Mouse (Mus musculus) hindbrain, embryonic 15.5 days (tissue): Measurements from ENCODE around the gene Ccdc184. TPM values are rescaled to one million over a fixed set of nuclear protein-coding genes. Genes with fewer than 3 reads are reported as not detected.

ENCODE experiments used
- ATAC-seq: fragments of 200-750 bp; cut with Nextera tagmentation; 2 replicates; pipeline ENCODE4 v1.8.0; 2017; ENCODE audit warnings: low read depth, moderate number of reproducible peaks, moderate TSS enrichment; ENCODE audit not compliant: low FRiP score
- H3K27ac ChIP-seq: fragments of 300-500 bp; sonication (generic); replicated peaks from 2 replicates; pipeline ENCODE4 v1.5.1; 2015; ENCODE audit warnings: mild to moderate bottlenecking, inconsistent platforms
- H3K27me3 ChIP-seq: fragments of 300-500 bp; sonication (generic); 2 replicates; pipeline ENCODE4 v1.6.1; 2015; ENCODE audit warnings: control low read depth, inconsistent platforms
- H3K36me3 ChIP-seq: fragments of 300-500 bp; sonication (generic); 2 replicates; pipeline ENCODE4 v1.6.1; 2015; ENCODE audit warnings: control low read depth, inconsistent platforms
- H3K4me1 ChIP-seq: fragments of 300-500 bp; sonication (generic); replicated peaks from 2 replicates; pipeline ENCODE4 v1.6.1; 2015; ENCODE audit warnings: control low read depth, inconsistent platforms
- H3K4me2 ChIP-seq: fragments of 300-500 bp; sonication (generic); 2 replicates; pipeline ENCODE4 v1.6.1; 2015; ENCODE audit warnings: moderate library complexity, mild to moderate bottlenecking, inconsistent platforms
- H3K4me3 ChIP-seq: fragments of 300-500 bp; sonication (generic); 2 replicates; pipeline ENCODE4 v1.5.1; 2015; ENCODE audit warnings: mild to moderate bottlenecking, inconsistent platforms
- H3K9ac ChIP-seq: fragments of 300-500 bp; sonication (generic); 2 replicates; pipeline ENCODE4 v1.6.1; 2015; ENCODE audit warnings: inconsistent platforms
- H3K9me3 ChIP-seq: fragments of 300-500 bp; sonication (generic); 2 replicates; pipeline ENCODE4 v1.6.1; 2016; ENCODE audit warnings: control low read depth, inconsistent platforms
- WGBS: fragments of 180-500 bp; shearing (Covaris S2); methylation state at CpG from one replicate; pipeline ENCODE4 v1.1.7; 2015; 5-methylcytosine and 5-hydroxymethylcytosine counted together
- polyA plus RNA-seq: library from polyadenylated mRNA; unstranded; fragments of >200 nt; fragmentation: Nextera tagmentation; extraction: Ambion mirVana; gene quantifications from 2 replicates; pipeline ENCODE4 v1.2.1, GENCODE M21; 2015

The Ccdc184 gene
- polyA plus RNA-seq, 1 experiment from 2014 or later, result 113 TPM

- H3K27me3 ChIP-seq, result no peaks in the 10 kb centered on the region
- H3K4me2 ChIP-seq, result no peak overlapping the region
- H3K4me1 ChIP-seq, result peaks cover 11% of the 10 kb centered on the region
- H3K9me3 ChIP-seq, result no peaks in the 10 kb centered on the region
- WGBS, result 92% methylated on average over 5 of the region's 5 CpGs
- no peak overlapping the region for H3K4me3 ChIP-seq
- ATAC-seq, result no peak
- peaks cover 47% of the 10 kb centered on the region for H3K36me3 ChIP-seq
- no peak overlapping the region for H3K9ac ChIP-seq
- H3K27ac ChIP-seq, result no peak overlapping the region
Measured at GRCm38 (mm10) chr15:98140809-98141208, 26.1 kb upstream of the Ccdc184 start.

- WGBS, result 83% methylated on average over 9 of the region's 10 CpGs
- Histone ChIP-seq H3K4me2 (no peak overlapping the region), H3K4me3 (no peak overlapping the region), H3K27ac (no peak overlapping the region), H3K36me3 (peaks cover 34% of the 10 kb centered on the region), H3K9me3 (no peaks in the 10 kb centered on the region), H3K27me3 (no peaks in the 10 kb centered on the region), H3K9ac (no peak overlapping the region), H3K4me1 (peaks cover 15% of the 10 kb centered on the region)
- no peak for ATAC-seq
Measured at GRCm38 (mm10) chr15:98142515-98142914, 24.4 kb upstream of the Ccdc184 start.

GRCm38 (mm10) chr15:98144861-98145507, 22.0 kb upstream of the Ccdc184 start:
- peak overlapping the region; percentile 95 for H3K4me3 ChIP-seq
- H3K9ac ChIP-seq, result peak overlapping the region; percentile 97
- no peaks in the 10 kb centered on the region for H3K9me3 ChIP-seq
- H3K27ac ChIP-seq, result peak overlapping the region; percentile 82
- H3K27me3 ChIP-seq, result no peaks in the 10 kb centered on the region
- H3K4me1 ChIP-seq, result peaks cover 15% of the 10 kb centered on the region
- ATAC-seq, result no peak
- under 1% methylated on average over 27 of the region's 36 CpGs for WGBS
- peak overlapping the region; percentile 81 for H3K4me2 ChIP-seq
- peaks cover 20% of the 10 kb centered on the region for H3K36me3 ChIP-seq

GRCm38 (mm10) chr15:98145559-98146181, 21.3 kb upstream of the Ccdc184 start:
- Histone ChIP-seq H3K36me3 (peaks cover 13% of the 10 kb centered on the region), H3K9me3 (no peaks in the 10 kb centered on the region), H3K4me3 (peak overlapping the region; percentile 95), H3K4me2 (peak overlapping the region; percentile 81), H3K27ac (peak overlapping the region; percentile 82), H3K27me3 (no peaks in the 10 kb centered on the region), H3K9ac (peak overlapping the region; percentile 97), H3K4me1 (peaks cover 15% of the 10 kb centered on the region)
- peak; percentile 98 for ATAC-seq
- WGBS, result under 1% methylated on average over 38 of the region's 38 CpGs

GRCm38 (mm10) chr15:98148356-98148755, 18.6 kb upstream of the Ccdc184 start:
- Histone ChIP-seq H3K27me3 (no peaks in the 10 kb centered on the region), H3K4me2 (no peak overlapping the region)
- 89% methylated on average over 3 of the region's 3 CpGs for WGBS

GRCm38 (mm10) chr15:98149166-98149602, 17.8 kb upstream of the Ccdc184 start:
- Histone ChIP-seq H3K27ac (no peak overlapping the region), H3K36me3 (no peaks in the 10 kb centered on the region), H3K27me3 (no peaks in the 10 kb centered on the region), H3K9ac (no peak overlapping the region), H3K9me3 (no peaks in the 10 kb centered on the region), H3K4me1 (peaks cover 12% of the 10 kb centered on the region), H3K4me3 (no peak overlapping the region), H3K4me2 (no peak overlapping the region)
- no peak for ATAC-seq
- 80% methylated on average over 10 of the region's 10 CpGs for WGBS

More at GRCm38 (mm10) chr15:98148356-98148755, 18.6 kb upstream of the Ccdc184 start:
- Histone ChIP-seq H3K4me3 (no peak overlapping the region), H3K36me3 (no peaks in the 10 kb centered on the region), H3K4me1 (peaks cover 15% of the 10 kb centered on the region), H3K9me3 (no peaks in the 10 kb centered on the region), H3K9ac (no peak overlapping the region), H3K27ac (no peak overlapping the region)
- no peak for ATAC-seq

GRCm38 (mm10) chr15:98152916-98153315, 14.0 kb upstream of the Ccdc184 start:
- no peak overlapping the region for H3K4me3 ChIP-seq
- no peaks in the 10 kb centered on the region for H3K9me3 ChIP-seq
- H3K4me1 ChIP-seq, result no peaks in the 10 kb centered on the region
- no peaks in the 10 kb centered on the region for H3K36me3 ChIP-seq
- no peak overlapping the region for H3K4me2 ChIP-seq
- H3K27ac ChIP-seq, result no peak overlapping the region
- H3K27me3 ChIP-seq, result no peaks in the 10 kb centered on the region
- WGBS, result 71% methylated on average over 7 of the region's 7 CpGs
- no peak overlapping the region for H3K9ac ChIP-seq
- no peak for ATAC-seq

- Histone ChIP-seq H3K27me3 (no peaks in the 10 kb centered on the region), H3K36me3 (no peaks in the 10 kb centered on the region), H3K9ac (no peak overlapping the region), H3K4me2 (no peak overlapping the region), H3K9me3 (no peaks in the 10 kb centered on the region), H3K27ac (no peak overlapping the region), H3K4me3 (no peak overlapping the region), H3K4me1 (no peaks in the 10 kb centered on the region)
- WGBS, result 36% methylated on average over 3 of the region's 3 CpGs
- no peak for ATAC-seq
Measured at GRCm38 (mm10) chr15:98153625-98154024, 13.3 kb upstream of the Ccdc184 start.

GRCm38 (mm10) chr15:98154146-98154545, 12.8 kb upstream of the Ccdc184 start:
- Histone ChIP-seq H3K9ac (no peak overlapping the region), H3K9me3 (no peaks in the 10 kb centered on the region), H3K27me3 (no peaks in the 10 kb centered on the region), H3K4me2 (no peak overlapping the region), H3K27ac (no peak overlapping the region), H3K36me3 (no peaks in the 10 kb centered on the region), H3K4me1 (no peaks in the 10 kb centered on the region), H3K4me3 (no peak overlapping the region)
- WGBS, result 66% methylated on average over 4 of the region's 4 CpGs
- ATAC-seq, result no peak

GRCm38 (mm10) chr15:98154631-98155030, 12.3 kb upstream of the Ccdc184 start:
- Histone ChIP-seq H3K27ac (no peak overlapping the region), H3K4me2 (no peak overlapping the region), H3K4me3 (no peak overlapping the region), H3K9ac (no peak overlapping the region), H3K27me3 (no peaks in the 10 kb centered on the region), H3K9me3 (no peaks in the 10 kb centered on the region), H3K36me3 (no peaks in the 10 kb centered on the region), H3K4me1 (no peaks in the 10 kb centered on the region)
- no peak for ATAC-seq
- WGBS, result 75% methylated on average over 3 of the region's 3 CpGs

GRCm38 (mm10) chr15:98155272-98155671, 11.7 kb upstream of the Ccdc184 start:
- no peak overlapping the region for H3K4me2 ChIP-seq
- H3K27me3 ChIP-seq, result no peaks in the 10 kb centered on the region
- H3K4me3 ChIP-seq, result no peak overlapping the region
- no peak overlapping the region for H3K27ac ChIP-seq
- 91% methylated on average over 5 of the region's 5 CpGs for WGBS
- no peak overlapping the region for H3K9ac ChIP-seq
- no peaks in the 10 kb centered on the region for H3K9me3 ChIP-seq
- no peak for ATAC-seq
- no peaks in the 10 kb centered on the region for H3K4me1 ChIP-seq
- H3K36me3 ChIP-seq, result no peaks in the 10 kb centered on the region

- Histone ChIP-seq H3K9me3 (no peaks in the 10 kb centered on the region), H3K4me2 (no peak overlapping the region), H3K27me3 (no peaks in the 10 kb centered on the region), H3K4me1 (no peaks in the 10 kb centered on the region), H3K36me3 (no peaks in the 10 kb centered on the region), H3K27ac (no peak overlapping the region), H3K9ac (no peak overlapping the region), H3K4me3 (no peak overlapping the region)
- ATAC-seq, result no peak
- 75% methylated on average over 4 of the region's 4 CpGs for WGBS
Measured at GRCm38 (mm10) chr15:98155944-98156343, 11.0 kb upstream of the Ccdc184 start.
